Mouse (Mus musculus): ENCODE data around the gene Pitpnb. TPM values are rescaled to one million over a fixed set of nuclear protein-coding genes. Genes with fewer than 3 reads are reported as not detected.

Pitpnb gene
- polyA plus RNA-seq, 1 experiment from 2014 or later, result 81.0 TPM

DNA sequence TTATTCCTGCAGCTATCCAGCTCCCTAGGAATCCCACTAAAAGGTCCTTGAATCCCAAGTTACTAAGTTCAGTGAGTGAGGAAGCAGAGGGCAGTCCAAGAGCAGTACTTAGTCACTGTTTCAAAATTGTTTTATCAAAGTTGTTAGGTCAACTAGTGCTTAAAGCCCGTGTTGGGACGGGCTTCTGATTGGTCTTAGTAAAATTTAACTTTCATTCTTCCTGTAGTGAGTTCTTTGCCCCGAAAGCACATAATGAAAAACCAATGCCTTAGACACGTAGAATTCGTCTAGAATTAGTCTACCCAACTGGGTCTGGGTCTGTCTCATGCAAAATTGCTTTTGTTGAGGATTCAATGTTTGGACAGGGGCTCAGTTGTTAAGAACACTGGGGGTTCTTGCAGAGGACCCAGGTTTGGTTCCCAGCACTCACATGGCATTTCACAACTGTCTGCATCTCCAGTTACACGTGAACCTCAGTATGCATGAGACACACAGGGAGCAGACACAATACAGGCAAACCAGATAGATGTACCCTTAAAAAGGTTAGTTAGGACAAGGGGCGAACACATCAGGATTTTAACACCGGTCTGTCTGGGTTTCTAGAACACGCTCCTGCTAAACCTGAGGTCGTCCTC is 664 bp upstream of the Pitpnb start:
- Histone ChIP-seq H3K4me3 (ENCODE audit: low read depth, low read length) (peak overlapping the region; percentile 96), H3K4me2 (peak overlapping the region; percentile 86), H3K27ac (ENCODE audit: low read depth, low read length) (peak overlapping the region; percentile 76), H3K27me3 (replicated peaks; ENCODE audit: control insufficient read depth, insufficient read depth, low read length) (no peaks in the 10 kb centered on the region), H3K36me3 (ENCODE audit: control insufficient read depth, insufficient read depth, low read length) (peaks cover 5% of the 10 kb centered on the region; the same call in 1 of the 2 replicates), H3K9me3 (ENCODE audit: control insufficient read depth, low read length) (no peaks in the 10 kb centered on the region), H3K9ac (ENCODE audit: low read depth, low read length) (peak overlapping the region; percentile 83), H3K4me1 (replicated peaks; ENCODE audit: control insufficient read depth, insufficient read depth, low read length) (peaks cover 31% of the 10 kb centered on the region)
- DNase-seq (ENCODE audit: low spot score), result no peak
- ATAC-seq (replicated peaks; ENCODE audit: low FRiP score), result peak; percentile 34
- 17% methylated on average over 10 of the region's 10 CpGs for WGBS

DNA sequence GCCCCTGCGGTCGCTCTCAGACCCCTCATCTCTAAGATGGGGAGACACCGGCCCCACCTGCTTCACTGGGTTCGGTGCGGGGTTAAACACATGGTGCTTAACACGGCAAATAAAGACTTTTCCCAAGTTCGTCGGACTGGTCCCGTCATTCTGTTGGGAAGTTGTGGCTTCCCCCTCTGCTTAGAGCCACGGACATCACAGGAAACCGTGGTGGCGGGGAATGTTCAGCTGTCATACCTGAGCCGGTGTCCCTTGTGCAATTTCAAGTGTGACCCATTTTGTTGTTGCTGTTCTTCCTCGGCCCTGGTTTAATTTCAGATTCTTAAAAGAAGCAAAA is 504 bp downstream of the Pitpnb start:
- peak overlapping the region; percentile 93 for H3K9ac ChIP-seq (ENCODE audit: low read depth, low read length)
- H3K36me3 ChIP-seq (ENCODE audit: control insufficient read depth, insufficient read depth, low read length), result peaks cover 8% of the 10 kb centered on the region; the same call in 1 of the 2 replicates
- no peaks in the 10 kb centered on the region for H3K9me3 ChIP-seq (ENCODE audit: control insufficient read depth, low read length)
- ATAC-seq (replicated peaks; ENCODE audit: low FRiP score) (no peak; the same call in 1 of the 2 replicates), DNase-seq (ENCODE audit: low spot score) (no peak)
- peak overlapping the region; percentile 44; the same call in 1 of the 2 replicates for H3K27ac ChIP-seq (ENCODE audit: low read depth, low read length)
- peak overlapping the region; percentile 96 for H3K4me3 ChIP-seq (ENCODE audit: low read depth, low read length)
- peaks cover 34% of the 10 kb centered on the region for H3K4me1 ChIP-seq (replicated peaks; ENCODE audit: control insufficient read depth, insufficient read depth, low read length)
- WGBS, result under 1% methylated on average over 14 of the region's 14 CpGs
- H3K27me3 ChIP-seq (replicated peaks; ENCODE audit: control insufficient read depth, insufficient read depth, low read length), result no peaks in the 10 kb centered on the region
- H3K4me2 ChIP-seq, result peak overlapping the region; percentile 92

DNA sequence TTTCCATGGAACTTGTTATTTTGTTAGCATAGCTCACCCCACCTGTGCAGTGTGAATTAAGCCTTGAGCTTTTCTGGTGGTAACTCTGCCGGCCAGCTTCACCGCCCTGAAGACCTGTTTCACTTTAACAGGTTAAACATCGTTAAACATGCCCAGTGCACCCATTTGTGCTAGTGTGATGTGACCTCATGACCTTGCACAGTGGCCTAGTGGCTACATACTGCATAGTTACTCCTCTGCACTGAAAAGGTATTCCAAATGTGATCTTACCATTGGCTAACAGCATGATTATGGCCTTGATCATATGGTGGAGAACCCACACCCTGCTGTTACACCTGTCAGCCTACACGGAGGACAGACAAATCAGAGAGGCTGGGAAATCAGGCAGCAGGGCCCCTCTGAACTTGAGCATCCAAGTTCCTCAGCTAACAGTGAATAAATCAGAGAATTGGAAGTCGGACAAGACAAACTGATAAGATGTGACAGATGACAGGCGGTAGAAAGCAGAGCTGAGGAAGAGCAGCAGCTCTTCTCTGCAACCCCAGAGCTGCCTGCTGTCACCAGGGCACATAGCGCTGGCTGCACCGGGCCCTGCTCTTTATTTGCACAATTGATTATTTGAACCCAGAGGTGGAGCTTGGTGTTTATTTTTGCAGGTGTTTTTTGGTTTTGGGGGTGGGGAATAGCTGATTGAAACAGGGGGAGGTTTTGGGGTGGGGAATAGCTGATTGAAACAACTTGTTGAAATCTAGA is 5.6 kb downstream of the Pitpnb start:
- Histone ChIP-seq H3K9me3 (ENCODE audit: control insufficient read depth, low read length) (no peaks in the 10 kb centered on the region), H3K4me3 (ENCODE audit: low read depth, low read length) (no peak overlapping the region), H3K9ac (ENCODE audit: low read depth, low read length) (no peak overlapping the region), H3K4me1 (replicated peaks; ENCODE audit: control insufficient read depth, insufficient read depth, low read length) (peaks cover 30% of the 10 kb centered on the region), H3K36me3 (ENCODE audit: control insufficient read depth, insufficient read depth, low read length) (peaks cover 14% of the 10 kb centered on the region; the same call in 1 of the 2 replicates), H3K4me2 (peak overlapping the region; percentile 39), H3K27ac (ENCODE audit: low read depth, low read length) (no peak overlapping the region), H3K27me3 (replicated peaks; ENCODE audit: control insufficient read depth, insufficient read depth, low read length) (no peaks in the 10 kb centered on the region)
- peak; percentile 35; the same call in 1 of the 2 replicates for ATAC-seq (replicated peaks; ENCODE audit: low FRiP score)
- DNase-seq (ENCODE audit: low spot score), result no peak
- WGBS, result 69% methylated on average over 8 of the region's 8 CpGs

DNA sequence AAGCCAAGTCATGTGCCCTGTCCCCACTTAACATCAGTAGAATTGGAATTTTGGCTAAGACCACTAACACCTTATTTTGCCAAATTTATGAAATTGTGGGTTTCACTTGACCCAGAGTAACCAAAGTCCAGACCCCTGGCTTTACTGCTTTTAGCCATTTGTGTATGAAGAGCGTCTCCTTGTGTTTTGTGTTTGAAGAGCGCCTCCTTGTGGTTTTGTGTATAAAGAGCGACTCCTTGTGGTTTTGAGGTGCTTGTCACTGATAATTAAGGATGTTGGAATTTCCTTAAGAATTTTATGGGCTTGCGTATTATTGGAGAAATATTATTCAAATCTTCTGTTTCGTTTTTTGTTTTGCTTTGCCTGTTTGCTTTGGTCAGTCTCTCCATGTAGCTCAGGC is 11.0 kb downstream of the Pitpnb start:
- H3K9ac ChIP-seq (ENCODE audit: low read depth, low read length), result no peak overlapping the region
- H3K9me3 ChIP-seq (ENCODE audit: control insufficient read depth, low read length), result no peaks in the 10 kb centered on the region
- 52% methylated on average over 5 of the region's 5 CpGs for WGBS
- H3K27ac ChIP-seq (ENCODE audit: low read depth, low read length), result no peak overlapping the region
- no peak overlapping the region for H3K4me3 ChIP-seq (ENCODE audit: low read depth, low read length)
- no peak for DNase-seq (ENCODE audit: low spot score)
- no peaks in the 10 kb centered on the region for H3K27me3 ChIP-seq (replicated peaks; ENCODE audit: control insufficient read depth, insufficient read depth, low read length)
- no peak for ATAC-seq (replicated peaks; ENCODE audit: low FRiP score)
- no peaks in the 10 kb centered on the region for H3K4me1 ChIP-seq (replicated peaks; ENCODE audit: control insufficient read depth, insufficient read depth, low read length)
- H3K36me3 ChIP-seq (ENCODE audit: control insufficient read depth, insufficient read depth, low read length), result peaks cover 23% of the 10 kb centered on the region
- no peak overlapping the region for H3K4me2 ChIP-seq

DNA sequence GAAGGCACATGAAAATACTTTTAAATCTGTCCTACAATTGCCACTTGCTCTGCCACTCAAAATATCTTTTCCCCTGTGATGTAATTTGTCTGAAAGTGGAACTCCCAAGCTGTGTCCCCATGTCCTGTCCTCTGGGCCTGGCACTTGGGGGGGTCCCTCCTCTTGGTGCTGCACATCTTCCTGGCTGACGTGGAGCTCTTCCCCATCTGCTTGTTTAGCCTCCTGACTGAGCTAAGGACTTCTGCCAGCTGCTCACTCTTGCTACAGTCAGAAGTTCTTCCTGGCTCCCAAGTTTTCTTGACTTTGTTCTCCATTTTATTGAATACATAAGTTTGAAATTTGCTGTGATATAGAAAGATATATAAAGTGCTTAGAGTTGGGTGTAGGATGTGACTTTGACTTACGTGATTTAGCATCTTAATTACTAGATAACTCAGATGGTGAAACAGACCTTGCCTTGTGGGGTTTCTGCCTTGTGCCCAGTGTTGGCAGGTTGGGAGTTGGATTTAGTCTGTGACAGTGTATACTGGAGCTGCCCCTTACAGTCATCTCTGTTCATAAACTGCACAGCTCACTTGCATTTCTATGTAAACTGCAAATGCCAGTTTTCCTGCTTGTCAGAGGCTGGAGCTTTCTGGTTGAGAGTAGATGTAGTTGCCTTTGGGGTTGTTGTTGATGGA is 14.3 kb downstream of the Pitpnb start:
- H3K4me2 ChIP-seq, result no peak overlapping the region
- DNase-seq (ENCODE audit: low spot score) (no peak), ATAC-seq (replicated peaks; ENCODE audit: low FRiP score) (no peak)
- H3K4me1 ChIP-seq (replicated peaks; ENCODE audit: control insufficient read depth, insufficient read depth, low read length), result no peaks in the 10 kb centered on the region
- H3K9me3 ChIP-seq (ENCODE audit: control insufficient read depth, low read length), result no peaks in the 10 kb centered on the region
- peaks cover 46% of the 10 kb centered on the region for H3K36me3 ChIP-seq (ENCODE audit: control insufficient read depth, insufficient read depth, low read length)
- no peak overlapping the region for H3K4me3 ChIP-seq (ENCODE audit: low read depth, low read length)
- 80% methylated on average over 2 of the region's 2 CpGs for WGBS
- no peak overlapping the region for H3K9ac ChIP-seq (ENCODE audit: low read depth, low read length)
- no peak overlapping the region for H3K27ac ChIP-seq (ENCODE audit: low read depth, low read length)
- no peaks in the 10 kb centered on the region for H3K27me3 ChIP-seq (replicated peaks; ENCODE audit: control insufficient read depth, insufficient read depth, low read length)

DNA sequence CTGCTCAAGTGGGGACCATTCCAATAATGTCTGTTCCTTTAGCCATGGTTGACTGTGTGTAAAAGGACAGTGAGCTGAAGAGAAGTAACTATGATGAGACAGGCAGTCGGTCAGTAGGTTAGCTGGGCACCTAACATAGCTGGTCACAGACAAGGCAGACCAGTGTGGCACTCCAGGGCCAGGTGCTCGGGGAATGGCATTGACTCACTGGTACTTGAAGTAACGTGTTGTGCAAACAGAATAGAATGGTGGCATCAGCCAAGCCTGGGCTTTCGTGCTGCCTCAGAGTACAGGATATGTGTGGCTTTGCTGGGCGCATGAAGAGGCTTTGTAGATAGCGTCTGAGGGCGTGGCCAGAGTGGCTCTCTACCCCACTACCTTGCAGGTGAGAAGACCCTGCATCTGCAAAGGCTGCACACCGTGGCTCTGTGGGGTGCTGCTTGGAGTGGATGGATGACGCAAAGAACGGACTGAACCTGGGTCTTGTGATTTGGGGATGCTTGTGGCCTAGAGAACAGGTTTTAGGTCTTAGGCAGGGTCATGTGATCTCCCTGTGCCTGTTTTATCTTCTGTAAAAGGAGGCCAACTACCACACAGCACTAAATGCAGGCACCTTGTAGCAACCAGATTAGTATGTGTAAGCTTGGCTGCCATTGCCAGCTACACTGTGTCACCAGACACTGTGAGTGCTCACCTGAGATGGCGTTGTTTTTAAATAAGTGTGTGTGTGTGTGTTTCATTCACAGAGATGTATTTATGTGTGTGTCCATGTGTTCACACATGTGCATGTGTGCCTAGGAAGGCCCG is 26.5 kb downstream of the Pitpnb start:
- H3K36me3 ChIP-seq (ENCODE audit: control insufficient read depth, insufficient read depth, low read length), result peaks cover 26% of the 10 kb centered on the region
- no peak overlapping the region for H3K4me3 ChIP-seq (ENCODE audit: low read depth, low read length)
- H3K4me2 ChIP-seq, result no peak overlapping the region
- no peaks in the 10 kb centered on the region for H3K27me3 ChIP-seq (replicated peaks; ENCODE audit: control insufficient read depth, insufficient read depth, low read length)
- WGBS, result 91% methylated on average over 12 of the region's 12 CpGs
- no peak overlapping the region for H3K27ac ChIP-seq (ENCODE audit: low read depth, low read length)
- no peak overlapping the region for H3K9ac ChIP-seq (ENCODE audit: low read depth, low read length)
- peak; percentile 45 for ATAC-seq (replicated peaks; ENCODE audit: low FRiP score)
- H3K9me3 ChIP-seq (ENCODE audit: control insufficient read depth, low read length), result no peaks in the 10 kb centered on the region
- no peak for DNase-seq (ENCODE audit: low spot score)
- no peaks in the 10 kb centered on the region; the same call in 1 of the 2 replicates for H3K4me1 ChIP-seq (replicated peaks; ENCODE audit: control insufficient read depth, insufficient read depth, low read length)

DNA sequence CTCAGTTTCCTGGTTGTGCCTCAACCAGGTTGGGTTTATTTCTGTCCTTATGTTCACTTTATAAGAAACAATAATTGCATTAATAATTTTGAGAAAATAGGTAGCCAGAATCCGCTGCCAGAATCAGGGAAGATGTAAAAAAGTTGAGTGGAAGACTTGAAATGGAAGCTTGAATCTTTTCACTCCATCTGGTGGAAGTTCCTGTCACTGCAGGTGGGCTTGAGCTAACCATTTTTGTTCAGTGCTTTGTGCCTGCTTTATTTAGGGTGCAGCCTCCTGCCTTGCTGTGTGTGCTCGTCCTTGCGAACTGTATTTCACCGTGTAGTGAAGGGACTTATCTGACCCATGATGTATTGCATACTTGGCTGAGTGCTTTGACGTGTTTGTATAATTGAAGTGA is 30.0 kb downstream of the Pitpnb start:
- no peaks in the 10 kb centered on the region for H3K27me3 ChIP-seq (replicated peaks; ENCODE audit: control insufficient read depth, insufficient read depth, low read length)
- no peaks in the 10 kb centered on the region for H3K9me3 ChIP-seq (ENCODE audit: control insufficient read depth, low read length)
- H3K4me3 ChIP-seq (ENCODE audit: low read depth, low read length), result no peak overlapping the region
- no peak overlapping the region for H3K27ac ChIP-seq (ENCODE audit: low read depth, low read length)
- ATAC-seq (replicated peaks; ENCODE audit: low FRiP score) (no peak), DNase-seq (ENCODE audit: low spot score) (no peak)
- H3K36me3 ChIP-seq (ENCODE audit: control insufficient read depth, insufficient read depth, low read length), result peaks cover 30% of the 10 kb centered on the region
- H3K4me2 ChIP-seq, result no peak overlapping the region
- WGBS, result 86% methylated on average over 5 of the region's 5 CpGs
- no peak overlapping the region for H3K9ac ChIP-seq (ENCODE audit: low read depth, low read length)
- H3K4me1 ChIP-seq (replicated peaks; ENCODE audit: control insufficient read depth, insufficient read depth, low read length), result no peaks in the 10 kb centered on the region; the same call in 1 of the 2 replicates

DNA sequence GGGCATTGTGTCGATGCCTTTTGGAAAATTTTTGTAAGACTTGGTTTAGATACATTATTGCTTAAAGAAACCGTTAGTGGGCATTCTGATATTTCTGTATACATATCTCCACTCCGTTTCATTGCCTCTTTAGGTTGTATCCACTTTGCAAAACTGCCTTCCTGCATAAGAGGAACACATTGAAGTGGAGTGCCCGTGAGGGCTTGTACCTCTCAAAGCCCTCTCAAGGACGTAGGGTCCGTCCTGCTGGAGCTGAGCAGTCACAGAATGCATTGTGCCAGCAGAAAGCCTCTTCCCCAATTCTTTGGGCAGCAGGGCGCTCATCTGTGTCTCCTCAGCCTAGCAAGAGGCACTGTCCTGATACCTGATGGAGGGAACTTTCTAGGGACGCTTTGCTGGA is 30.5 kb downstream of the Pitpnb start:
- Histone ChIP-seq H3K4me1 (replicated peaks; ENCODE audit: control insufficient read depth, insufficient read depth, low read length) (no peaks in the 10 kb centered on the region; the same call in 1 of the 2 replicates), H3K36me3 (ENCODE audit: control insufficient read depth, insufficient read depth, low read length) (peaks cover 29% of the 10 kb centered on the region), H3K4me3 (ENCODE audit: low read depth, low read length) (no peak overlapping the region), H3K9me3 (ENCODE audit: control insufficient read depth, low read length) (no peaks in the 10 kb centered on the region), H3K27ac (ENCODE audit: low read depth, low read length) (no peak overlapping the region), H3K27me3 (replicated peaks; ENCODE audit: control insufficient read depth, insufficient read depth, low read length) (no peaks in the 10 kb centered on the region), H3K4me2 (no peak overlapping the region), H3K9ac (ENCODE audit: low read depth, low read length) (no peak overlapping the region)
- 87% methylated on average over 8 of the region's 8 CpGs for WGBS
- DNase-seq (ENCODE audit: low spot score) (no peak), ATAC-seq (replicated peaks; ENCODE audit: low FRiP score) (no peak)

Measured in liver, embryonic 11.5 days (tissue).